Mouse (Mus musculus): Measurements from ENCODE around the gene Olfr1229. TPM values are rescaled to one million over a fixed set of nuclear protein-coding genes. Genes with fewer than 3 reads are reported as not detected.

Gene Olfr1229
- not detected in 2 replicates for polyA plus RNA-seq (2015; fragmentation: Nextera tagmentation; extraction: Ambion mirVana)

DNA sequence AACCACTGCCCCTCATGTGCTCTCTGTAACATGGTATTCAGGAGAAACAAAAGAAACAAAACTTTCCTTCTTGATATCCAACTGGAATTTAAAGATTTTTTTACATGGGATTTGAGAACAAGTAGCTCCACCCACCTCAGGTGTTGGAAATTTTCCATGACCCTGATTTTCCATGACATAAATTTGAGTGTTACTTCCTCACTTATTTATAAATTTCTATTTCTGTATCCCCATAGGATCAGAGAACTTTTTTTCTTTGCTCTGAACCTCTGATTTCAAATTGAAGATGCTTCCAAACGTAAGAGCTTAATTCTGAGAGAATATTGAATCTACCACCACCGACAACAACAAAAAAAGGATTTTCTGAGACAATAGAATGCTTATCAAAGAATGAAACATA is at the start of gene Olfr1229:
Gene Olfr1229 (minus strand): TSS at position 101 of the 400 bp plus-strand sequence.
- Histone ChIP-seq H3K9me3 (replicated peaks) (no peaks in the 10 kb centered on the region; the same call in 1 of the 2 replicates), H3K9ac (replicated peaks) (no peak within 1 kb of the TSS), H3K27ac (replicated peaks) (no peak within 1 kb of the TSS), H3K27me3 (replicated peaks) (no peaks in the 10 kb centered on the region), H3K4me1 (no peaks in the 10 kb centered on the region), H3K4me2 (no peak within 1 kb of the TSS), H3K36me3 (no peaks in the 10 kb centered on the region), H3K4me3 (replicated peaks) (no peak within 1 kb of the TSS)
- ATAC-seq (ENCODE audit: low FRiP score): no peak
- 76% methylated on average over 2 of the region's 2 CpGs for WGBS

- Histone ChIP-seq H3K4me3 (replicated peaks) (no peak within 1 kb of the TSS), H3K9ac (replicated peaks) (no peak within 1 kb of the TSS), H3K4me2 (no peak within 1 kb of the TSS), H3K36me3 (no peaks in the 10 kb centered on the region), H3K27ac (replicated peaks) (no peak within 1 kb of the TSS), H3K4me1 (no peaks in the 10 kb centered on the region), H3K27me3 (replicated peaks) (no peaks in the 10 kb centered on the region), H3K9me3 (replicated peaks) (no peaks in the 10 kb centered on the region)
- no peak for ATAC-seq (ENCODE audit: low FRiP score)
Observed at GRCm38 (mm10) chr2:89329575-89329974, 41.8 kb upstream of the Olfr1229 start, which contains the start of gene Olfr1232. Olfr1232 (minus strand) TSS chr2:89329675.

- no peaks in the 10 kb centered on the region for H3K36me3 ChIP-seq
- 80% methylated on average over 2 of the region's 2 CpGs for WGBS
- ATAC-seq (ENCODE audit: low FRiP score): no peak
- H3K27me3 ChIP-seq (replicated peaks): no peaks in the 10 kb centered on the region
- H3K4me3 ChIP-seq (replicated peaks): no peak within 1 kb of the TSS
- no peaks in the 10 kb centered on the region for H3K9me3 ChIP-seq (replicated peaks)
- no peaks in the 10 kb centered on the region for H3K4me1 ChIP-seq
- H3K27ac ChIP-seq (replicated peaks): no peak within 1 kb of the TSS
- H3K9ac ChIP-seq (replicated peaks): no peak within 1 kb of the TSS
- H3K4me2 ChIP-seq: no peak within 1 kb of the TSS
Observed at GRCm38 (mm10) chr2:89306974-89307373, 19.2 kb upstream of the Olfr1229 start, which contains the start of gene Olfr1231. Olfr1231 (minus strand) TSS chr2:89307074.

- H3K4me3 ChIP-seq (replicated peaks): no peak within 1 kb of the TSS
- no peaks in the 10 kb centered on the region for H3K4me1 ChIP-seq
- H3K27ac ChIP-seq (replicated peaks): no peak within 1 kb of the TSS
- WGBS: 93% methylated on average over 1 of the region's 1 CpGs
- no peak for ATAC-seq (ENCODE audit: low FRiP score)
- no peak within 1 kb of the TSS for H3K9ac ChIP-seq (replicated peaks)
- H3K9me3 ChIP-seq (replicated peaks): no peaks in the 10 kb centered on the region
- H3K36me3 ChIP-seq: no peaks in the 10 kb centered on the region
- no peaks in the 10 kb centered on the region for H3K27me3 ChIP-seq (replicated peaks)
- H3K4me2 ChIP-seq: no peak within 1 kb of the TSS
Observed at GRCm38 (mm10) chr2:89297168-89297567, 9.4 kb upstream of the Olfr1229 start, which contains the start of gene Olfr1230. Olfr1230 (minus strand) TSS chr2:89297268.

- no peak within 1 kb of the TSS for H3K4me2 ChIP-seq
- ATAC-seq (ENCODE audit: low FRiP score): no peak
Observed at GRCm38 (mm10) chr2:89253962-89254361, 33.9 kb downstream of the Olfr1229 start, which contains the start of gene Olfr1228. Olfr1228 (minus strand) TSS chr2:89254062.

More at GRCm38 (mm10) chr2:89253962-89254361, 33.9 kb downstream of the Olfr1229 start, which contains the start of gene Olfr1228:
- no peaks in the 10 kb centered on the region for H3K36me3 ChIP-seq
- H3K9ac ChIP-seq (replicated peaks): no peak within 1 kb of the TSS
- no peak within 1 kb of the TSS for H3K4me3 ChIP-seq (replicated peaks)
- H3K27ac ChIP-seq (replicated peaks): no peak within 1 kb of the TSS
- H3K4me1 ChIP-seq: no peaks in the 10 kb centered on the region
- no peaks in the 10 kb centered on the region for H3K9me3 ChIP-seq (replicated peaks)
- H3K27me3 ChIP-seq (replicated peaks): no peaks in the 10 kb centered on the region

Other genes with a start within 250 kb of the Olfr1229 start
- gene Olfr1218, start 226.8 kb downstream of the Olfr1229 start, polyA plus RNA-seq (2015; fragmentation: Nextera tagmentation; extraction: Ambion mirVana): not detected in 2 replicates
- gene Olfr1219, start 204.5 kb downstream of the Olfr1229 start, polyA plus RNA-seq (2015; fragmentation: Nextera tagmentation; extraction: Ambion mirVana): not detected in 2 replicates
- not detected in 2 replicates for gene Olfr1220, start 181.2 kb downstream of the Olfr1229 start, polyA plus RNA-seq (2015; fragmentation: Nextera tagmentation; extraction: Ambion mirVana)
- not detected in 2 replicates for gene Olfr1221, start 170.7 kb downstream of the Olfr1229 start, polyA plus RNA-seq (2015; fragmentation: Nextera tagmentation; extraction: Ambion mirVana)
- not detected in 2 replicates for gene Olfr1222, start 155.0 kb downstream of the Olfr1229 start, polyA plus RNA-seq (2015; fragmentation: Nextera tagmentation; extraction: Ambion mirVana)
- not detected in 2 replicates for gene Olfr1223, start 136.5 kb downstream of the Olfr1229 start, polyA plus RNA-seq (2015; fragmentation: Nextera tagmentation; extraction: Ambion mirVana)
- gene Olfr1224-ps1, start 123.9 kb downstream of the Olfr1229 start, polyA plus RNA-seq (2015; fragmentation: Nextera tagmentation; extraction: Ambion mirVana): not detected in 2 replicates
- not detected in 2 replicates for gene Olfr1225, start 113.3 kb downstream of the Olfr1229 start, polyA plus RNA-seq (2015; fragmentation: Nextera tagmentation; extraction: Ambion mirVana)
- gene Olfr1226, start 88.0 kb downstream of the Olfr1229 start, polyA plus RNA-seq (2015; fragmentation: Nextera tagmentation; extraction: Ambion mirVana): not detected in 2 replicates
- gene Olfr1228, start 34.0 kb downstream of the Olfr1229 start, polyA plus RNA-seq (2015; fragmentation: Nextera tagmentation; extraction: Ambion mirVana): not detected in 2 replicates
- gene Olfr1230, start 9.3 kb upstream of the Olfr1229 start, polyA plus RNA-seq (2015; fragmentation: Nextera tagmentation; extraction: Ambion mirVana): not detected in 2 replicates
- gene Olfr1231, start 19.1 kb upstream of the Olfr1229 start, polyA plus RNA-seq (2015; fragmentation: Nextera tagmentation; extraction: Ambion mirVana): not detected in 2 replicates
- not detected in 2 replicates for gene Olfr1232, start 41.7 kb upstream of the Olfr1229 start, polyA plus RNA-seq (2015; fragmentation: Nextera tagmentation; extraction: Ambion mirVana)
- not detected in 2 replicates for gene Olfr1233, start 54.4 kb upstream of the Olfr1229 start, polyA plus RNA-seq (2015; fragmentation: Nextera tagmentation; extraction: Ambion mirVana)
- gene Olfr1234, start 76.9 kb upstream of the Olfr1229 start, polyA plus RNA-seq (2015; fragmentation: Nextera tagmentation; extraction: Ambion mirVana): not detected in 2 replicates
- not detected in 2 replicates for gene Olfr1238, start 121.7 kb upstream of the Olfr1229 start, polyA plus RNA-seq (2015; fragmentation: Nextera tagmentation; extraction: Ambion mirVana)
- gene Olfr1239, start 132.4 kb upstream of the Olfr1229 start, polyA plus RNA-seq (2015; fragmentation: Nextera tagmentation; extraction: Ambion mirVana): not detected in 2 replicates
- gene Olfr1240, start 155.0 kb upstream of the Olfr1229 start, polyA plus RNA-seq (2015; fragmentation: Nextera tagmentation; extraction: Ambion mirVana): not detected in 2 replicates
- gene Olfr1241, start 199.1 kb upstream of the Olfr1229 start, polyA plus RNA-seq (2015; fragmentation: Nextera tagmentation; extraction: Ambion mirVana): not detected in 2 replicates
- gene Olfr1242, start 210.3 kb upstream of the Olfr1229 start, polyA plus RNA-seq (2015; fragmentation: Nextera tagmentation; extraction: Ambion mirVana): not detected in 2 replicates
- not detected in 2 replicates for gene Olfr1243, start 243.5 kb upstream of the Olfr1229 start, polyA plus RNA-seq (2015; fragmentation: Nextera tagmentation; extraction: Ambion mirVana)

Measured in neural tube, embryonic 15.5 days (tissue).